Mouse (Mus musculus) intestine, postnatal 0 days (tissue): ENCODE results near the gene Sec1. TPM values are rescaled to one million over a fixed set of nuclear protein-coding genes. Genes with fewer than 3 reads are reported as not detected.

Experiments used
- ATAC-seq: fragments of 200-750 bp; cut with Nextera tagmentation; 2 replicates; pipeline ENCODE4 v1.8.0; 2017; ENCODE audit warnings: mild to moderate bottlenecking, moderate TSS enrichment, moderate library complexity
- H3K27ac ChIP-seq: fragments of 300-500 bp; sonication (generic); 2 replicates; pipeline ENCODE4 v1.5.1; 2014; ENCODE audit warnings: mild to moderate bottlenecking, low read depth, low read length, moderate library complexity
- H3K27me3 ChIP-seq: fragments of 300-500 bp; sonication (generic); replicated peaks from 2 replicates; pipeline ENCODE4 v1.6.1; 2014; ENCODE audit warnings: low read length, mixed read lengths; ENCODE audit not compliant: control insufficient read depth, insufficient read depth
- H3K36me3 ChIP-seq: fragments of 300-500 bp; sonication (generic); 2 replicates; pipeline ENCODE4 v1.6.1; 2014; ENCODE audit warnings: mild to moderate bottlenecking, moderate library complexity; ENCODE audit not compliant: control insufficient read depth, insufficient read depth
- H3K4me1 ChIP-seq: fragments of 300-500 bp; sonication (generic); replicated peaks from 2 replicates; pipeline ENCODE4 v1.6.1; 2014; ENCODE audit warnings: antibody characterized with exemption, low read length, mixed read lengths; ENCODE audit not compliant: control insufficient read depth, insufficient read depth
- H3K4me2 ChIP-seq: fragments of 300-500 bp; sonication (generic); replicated peaks from 2 replicates; pipeline ENCODE4 v1.6.1; 2014; ENCODE audit warnings: low read depth, mild to moderate bottlenecking, moderate library complexity
- H3K4me3 ChIP-seq: fragments of 300-500 bp; sonication (generic); 2 replicates; pipeline ENCODE4 v1.5.1; 2014; ENCODE audit warnings: low read depth, low read length
- H3K9ac ChIP-seq: fragments of 300-500 bp; sonication (generic); 2 replicates; pipeline ENCODE4 v1.6.1; 2014; ENCODE audit warnings: mild to moderate bottlenecking, low read depth, low read length
- H3K9me3 ChIP-seq: fragments of 300-500 bp; sonication (generic); 2 replicates; pipeline ENCODE4 v1.6.1; 2016; ENCODE audit warnings: mixed run types; ENCODE audit not compliant: control insufficient read depth
- CTCF ChIP-seq: sonication (generic); IDR thresholded peaks from 2 replicates; pipeline ENCODE4 v1.5.1; 2016; ENCODE audit warnings: low read depth, mild to moderate bottlenecking, control low read depth, antibody characterized with exemption, moderate library complexity
- WGBS: fragments of 180-500 bp; shearing (Covaris S2); extraction: QIAGEN DNeasy Blood & Tissue Kit; methylation state at CpG from one replicate; pipeline ENCODE4 v1.1.7; 2014; 5-methylcytosine and 5-hydroxymethylcytosine counted together
- polyA plus RNA-seq: library from polyadenylated mRNA; unstranded; fragments of >200 nt; fragmentation: Nextera tagmentation; extraction: Ambion mirVana; gene quantifications from 2 replicates; pipeline ENCODE4 v1.2.1, GENCODE M21; 2015

Sec1 gene
- polyA plus RNA-seq, 1 experiment from 2014 or later = 0.08 TPM

DNA sequence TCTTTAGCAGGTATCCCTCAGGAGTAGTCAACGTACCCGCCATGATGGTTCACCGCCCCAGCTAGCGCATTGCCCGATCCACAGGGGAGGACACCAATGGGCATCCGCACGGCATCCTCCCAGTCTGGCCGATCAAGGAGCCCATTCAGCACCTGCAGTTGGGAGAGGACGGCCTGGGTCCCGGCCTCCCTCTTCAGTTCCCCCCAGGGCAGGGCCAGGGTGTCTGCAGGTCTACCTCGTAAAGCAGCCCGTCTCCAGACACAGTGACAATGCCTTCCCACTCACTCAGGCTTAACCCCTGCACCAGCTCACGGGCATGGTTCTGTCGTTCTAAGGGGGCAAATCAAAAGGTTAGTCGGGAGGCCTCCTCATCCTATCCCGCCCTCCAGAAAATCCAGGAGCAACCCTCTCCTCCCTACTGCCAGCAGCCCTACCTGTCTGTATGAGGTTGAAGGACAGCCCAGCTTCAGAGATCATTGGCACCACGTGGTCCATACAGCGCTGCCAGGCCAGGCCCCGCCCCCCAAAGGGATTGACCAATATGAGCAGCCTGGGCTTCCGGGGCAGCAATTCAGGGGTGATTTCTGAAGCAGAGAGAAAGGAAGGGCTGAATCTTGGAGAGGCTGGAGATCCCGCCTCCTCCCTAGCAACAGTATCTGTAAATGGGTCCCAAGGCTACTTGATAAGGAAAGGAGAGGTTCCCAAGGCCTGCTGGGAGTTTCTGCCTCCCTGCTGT is 18.0 kb upstream of the Sec1 start:
- 55% methylated on average over 20 of the region's 21 CpGs for WGBS
- no peaks in the 10 kb centered on the region for H3K27me3 ChIP-seq
- H3K36me3 ChIP-seq = peaks cover 31% of the 10 kb centered on the region; the same call in 1 of the 2 replicates
- no peaks in the 10 kb centered on the region for H3K9me3 ChIP-seq
- peak overlapping the region; percentile 55 for H3K4me2 ChIP-seq
- TF ChIP-seq CTCF = no peak
- peak overlapping the region; percentile 99 for H3K27ac ChIP-seq
- peak overlapping the region; percentile 37; the same call in 1 of the 2 replicates for H3K9ac ChIP-seq
- peaks cover 41% of the 10 kb centered on the region for H3K4me1 ChIP-seq
- ATAC-seq = peak; percentile 54
- H3K4me3 ChIP-seq = peak overlapping the region; percentile 21; the same call in 1 of the 2 replicates

DNA sequence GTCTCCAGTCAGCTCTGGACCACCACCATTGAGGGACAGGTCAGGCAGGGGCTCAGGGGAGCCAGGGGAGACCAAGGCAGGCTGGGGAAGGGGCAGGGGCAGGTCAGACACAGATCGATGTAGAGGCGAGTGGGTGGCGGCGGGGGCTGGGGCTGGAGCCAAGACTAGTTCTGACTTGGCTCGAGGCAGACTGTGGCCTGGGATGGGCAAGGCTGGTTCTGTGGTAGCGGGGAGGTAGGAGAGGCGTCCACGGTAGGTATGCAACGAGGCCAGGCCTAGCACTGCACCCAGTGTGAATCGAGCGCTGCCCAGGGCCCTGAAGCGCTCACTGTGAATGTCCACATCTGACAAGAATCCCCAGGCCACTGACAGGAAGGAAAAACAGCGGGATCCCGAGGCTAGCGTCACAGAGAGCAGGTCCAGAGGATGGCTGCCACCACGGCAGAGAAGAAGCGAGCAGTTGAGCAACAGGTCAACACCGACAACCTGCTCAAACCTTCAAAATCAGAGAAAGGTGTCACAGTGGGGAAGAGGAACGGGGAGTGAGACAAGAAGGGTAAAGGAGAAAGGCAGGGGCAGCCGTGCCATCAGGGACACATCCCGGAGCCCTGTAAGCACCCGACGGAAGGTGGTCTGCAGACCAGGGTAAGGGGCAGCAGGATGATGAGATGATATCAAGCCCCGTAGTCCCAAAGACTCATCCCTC is 17.3 kb upstream of the Sec1 start:
- TF ChIP-seq CTCF = no peak
- Histone ChIP-seq H3K27ac (peak overlapping the region; percentile 71), H3K4me2 (peak overlapping the region; percentile 55), H3K4me1 (peaks cover 37% of the 10 kb centered on the region), H3K36me3 (peaks cover 31% of the 10 kb centered on the region; the same call in 1 of the 2 replicates), H3K9me3 (no peaks in the 10 kb centered on the region), H3K4me3 (peak overlapping the region; percentile 21; the same call in 1 of the 2 replicates), H3K27me3 (no peaks in the 10 kb centered on the region), H3K9ac (peak overlapping the region; percentile 37; the same call in 1 of the 2 replicates)
- ATAC-seq = no peak
- 85% methylated on average over 24 of the region's 24 CpGs for WGBS

DNA sequence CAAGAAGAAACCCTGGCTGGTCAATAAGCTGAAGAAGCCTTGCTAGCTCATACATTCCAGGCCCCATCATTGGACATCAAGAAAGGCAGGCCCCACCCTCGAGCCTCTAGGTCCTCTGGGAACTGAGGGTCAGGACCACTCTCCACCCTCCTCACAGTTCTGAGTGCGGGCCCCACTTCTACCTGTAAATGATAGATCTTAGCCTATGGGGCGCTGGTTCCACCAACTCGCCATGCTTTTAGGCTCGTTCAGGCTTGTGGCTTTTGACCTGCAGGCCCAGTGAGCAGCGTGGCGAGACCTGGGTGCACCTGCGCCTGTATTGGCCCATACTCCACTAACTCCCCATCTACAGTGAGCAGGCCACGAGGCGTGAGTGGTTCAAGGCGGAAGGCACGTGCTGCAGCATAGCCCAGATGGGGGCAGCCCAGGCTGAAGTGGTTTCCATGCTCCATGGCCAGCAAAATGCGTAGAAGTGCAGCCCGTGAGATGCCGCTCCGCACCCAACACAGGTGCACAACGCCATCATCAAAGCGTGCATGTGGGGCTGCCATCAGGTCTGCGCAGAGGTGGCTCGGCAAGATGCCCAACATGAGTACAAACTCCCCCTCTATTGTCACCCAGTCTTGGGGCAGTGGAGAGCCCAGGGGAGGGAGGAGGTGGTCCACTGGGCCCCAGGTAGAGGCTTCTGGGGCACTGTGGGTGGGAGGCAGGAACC is 16.4 kb upstream of the Sec1 start:
- peaks cover 30% of the 10 kb centered on the region for H3K4me1 ChIP-seq
- peak overlapping the region; percentile 98; the same call in 1 of the 2 replicates for H3K27ac ChIP-seq
- peaks cover 31% of the 10 kb centered on the region; the same call in 1 of the 2 replicates for H3K36me3 ChIP-seq
- 88% methylated on average over 20 of the region's 20 CpGs for WGBS
- ATAC-seq = no peak
- no peak for TF ChIP-seq CTCF
- H3K4me2 ChIP-seq = peak overlapping the region; percentile 24; the same call in 1 of the 2 replicates
- no peak overlapping the region for H3K4me3 ChIP-seq
- no peaks in the 10 kb centered on the region for H3K27me3 ChIP-seq
- no peaks in the 10 kb centered on the region for H3K9me3 ChIP-seq
- H3K9ac ChIP-seq = no peak overlapping the region

DNA sequence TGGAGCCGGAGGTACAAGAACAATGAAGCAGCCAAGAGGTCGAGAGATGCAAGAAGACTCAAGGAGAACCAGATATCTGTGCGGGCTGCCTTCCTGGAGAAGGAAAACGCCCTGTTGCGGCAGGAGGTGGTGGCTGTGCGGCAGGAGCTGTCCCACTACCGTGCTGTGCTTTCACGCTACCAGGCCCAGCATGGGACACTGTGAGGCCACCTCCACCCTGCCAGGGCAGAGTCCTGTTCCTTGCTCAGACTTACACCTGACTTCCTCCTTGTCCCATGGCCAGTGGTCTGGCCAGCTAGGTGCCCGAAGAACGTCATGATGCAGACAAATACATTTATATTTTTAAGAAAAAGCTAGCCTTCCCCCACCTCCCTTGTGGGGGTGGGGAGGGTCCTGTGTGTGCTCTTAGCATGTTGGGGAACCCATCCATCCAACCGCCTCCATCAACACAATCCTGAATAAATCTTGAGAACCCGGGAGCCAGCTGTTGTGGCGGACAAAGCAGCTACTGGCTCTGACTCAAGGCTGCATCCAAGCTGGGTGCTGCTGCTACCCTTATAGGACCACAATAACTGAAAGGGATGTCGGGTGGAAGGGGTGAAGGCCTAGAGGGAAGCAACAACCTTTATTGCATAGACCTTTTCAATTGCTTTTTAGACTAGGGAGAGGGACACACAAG is 15.6 kb upstream of the Sec1 start:
- no peak for TF ChIP-seq CTCF
- H3K9ac ChIP-seq = no peak overlapping the region
- H3K36me3 ChIP-seq = peaks cover 31% of the 10 kb centered on the region; the same call in 1 of the 2 replicates
- H3K4me2 ChIP-seq = peak overlapping the region; percentile 27
- H3K4me3 ChIP-seq = no peak overlapping the region
- no peaks in the 10 kb centered on the region for H3K9me3 ChIP-seq
- no peak for ATAC-seq
- no peaks in the 10 kb centered on the region for H3K27me3 ChIP-seq
- H3K27ac ChIP-seq = peak overlapping the region; percentile 98
- peaks cover 31% of the 10 kb centered on the region for H3K4me1 ChIP-seq
- 50% methylated on average over 14 of the region's 14 CpGs for WGBS

DNA sequence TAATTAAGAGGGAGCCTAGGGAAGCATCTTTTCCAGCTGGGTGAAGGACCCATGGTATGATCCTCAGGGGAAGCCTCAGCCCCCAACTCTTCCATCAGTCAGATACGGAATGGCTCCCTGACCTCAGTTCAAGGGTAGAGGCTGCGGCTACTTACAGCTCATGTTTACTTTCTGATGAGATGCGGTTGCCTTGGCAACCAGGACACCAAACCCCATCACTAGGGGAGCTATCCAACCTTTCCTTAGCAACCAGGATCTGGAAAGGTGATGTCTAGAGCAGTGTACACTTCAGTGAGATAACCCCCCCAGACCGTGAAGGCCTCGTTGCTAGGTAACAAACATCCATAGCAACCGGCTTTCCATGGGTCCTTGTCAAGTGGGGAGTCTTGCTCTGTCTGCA is 14.8 kb upstream of the Sec1 start:
- Histone ChIP-seq H3K4me2 (peak overlapping the region; percentile 27), H3K36me3 (peaks cover 31% of the 10 kb centered on the region; the same call in 1 of the 2 replicates), H3K4me1 (peaks cover 28% of the 10 kb centered on the region), H3K9ac (peak overlapping the region; percentile 84; the same call in 1 of the 2 replicates), H3K27me3 (no peaks in the 10 kb centered on the region), H3K27ac (peak overlapping the region; percentile 98), H3K4me3 (no peak overlapping the region), H3K9me3 (no peaks in the 10 kb centered on the region)
- WGBS = 30% methylated on average over 6 of the region's 6 CpGs
- no peak for ATAC-seq
- TF ChIP-seq CTCF = no peak
